Mouse (Mus musculus): Measurements from ENCODE around the gene Cby3. TPM values are rescaled to one million over a fixed set of nuclear protein-coding genes. Genes with fewer than 3 reads are reported as not detected.
"Not testable (repeated sequence)": the region's sequence is repeated elsewhere in the genome, so short reads cannot be mapped to it uniquely, and the experiment has no call there.

Gene Cby3
- total RNA-seq, 2 experiments from 2014 or later, result not detected

DNA sequence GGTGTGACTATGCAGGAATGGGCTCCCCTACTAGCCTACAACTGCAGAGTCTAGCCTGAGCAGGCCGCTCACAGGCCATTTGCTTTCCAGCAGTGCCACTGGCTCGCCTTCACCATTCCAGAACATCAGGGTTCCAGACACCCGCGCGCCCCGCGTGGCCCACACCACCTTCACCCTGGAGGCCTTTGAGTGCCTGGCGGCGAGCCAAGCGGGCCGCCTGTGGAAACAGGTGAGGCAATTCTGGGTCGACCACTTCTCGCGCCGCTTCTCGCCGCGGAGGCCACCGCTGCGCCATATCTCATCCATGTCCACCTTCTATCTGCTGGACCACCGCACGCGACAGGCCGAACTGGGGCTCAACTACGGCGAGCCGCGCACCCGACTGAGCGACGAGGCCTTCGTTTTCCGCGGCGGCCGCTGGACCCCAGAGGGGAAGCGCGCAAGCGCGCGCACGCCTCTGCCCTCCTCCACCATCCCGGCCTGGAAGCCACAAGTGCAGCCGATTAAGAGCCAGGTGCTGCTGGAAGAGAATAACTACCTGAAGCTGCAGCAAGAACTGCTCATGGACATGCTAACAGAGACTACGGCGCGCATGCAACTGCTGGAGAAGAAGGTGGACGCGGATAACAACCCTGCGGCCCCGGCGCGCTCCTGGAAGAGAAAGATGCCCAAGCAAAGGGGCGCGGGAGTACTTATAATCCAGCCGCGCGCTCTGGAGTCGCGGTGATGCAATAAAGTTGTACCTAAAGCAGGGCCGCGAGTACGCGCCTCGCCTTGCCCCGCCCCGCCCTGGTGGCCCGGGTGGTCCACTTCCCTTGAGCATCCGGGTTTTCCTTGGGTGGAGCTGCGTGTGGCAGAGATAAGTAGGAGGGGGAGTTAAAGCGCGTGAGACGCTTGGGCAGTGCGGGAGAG lies 4.9 kb downstream of the Cby3 start:
- intact Hi-C loops (cut with DNase I), result no loop called here
- DNase-seq (ENCODE audit: low spot score in 2 of 2), result peak; percentile 57 to 82

DNA sequence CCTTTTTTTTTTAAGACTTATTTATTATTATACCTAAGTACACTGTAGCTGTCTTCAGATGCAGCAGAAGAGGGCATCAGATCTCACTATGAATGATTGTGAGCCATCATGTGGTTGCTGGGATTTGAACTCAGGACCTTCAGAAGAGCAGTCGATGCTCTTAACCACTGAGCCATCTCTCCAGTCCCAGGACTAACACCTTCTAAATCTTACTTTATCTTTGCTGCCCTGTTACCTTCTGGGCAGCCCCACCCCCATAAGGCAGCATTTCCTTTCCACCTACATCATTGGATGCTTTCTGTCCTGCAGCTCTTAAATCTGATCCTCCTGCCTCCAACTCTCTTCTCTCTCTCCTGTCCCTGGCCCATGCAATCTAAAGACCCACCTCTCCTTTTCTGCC lies 7.0 kb downstream of the Cby3 start:
- not testable (repeated sequence) for DNase-seq (ENCODE audit: low spot score in 2 of 2)
- intact Hi-C loops (cut with DNase I), result loop anchor here (5.0 kb wide), 3 partner anchors 34 to 124 kb away; partner anchors contain the start of genes Canx and Ltc4s

DNA sequence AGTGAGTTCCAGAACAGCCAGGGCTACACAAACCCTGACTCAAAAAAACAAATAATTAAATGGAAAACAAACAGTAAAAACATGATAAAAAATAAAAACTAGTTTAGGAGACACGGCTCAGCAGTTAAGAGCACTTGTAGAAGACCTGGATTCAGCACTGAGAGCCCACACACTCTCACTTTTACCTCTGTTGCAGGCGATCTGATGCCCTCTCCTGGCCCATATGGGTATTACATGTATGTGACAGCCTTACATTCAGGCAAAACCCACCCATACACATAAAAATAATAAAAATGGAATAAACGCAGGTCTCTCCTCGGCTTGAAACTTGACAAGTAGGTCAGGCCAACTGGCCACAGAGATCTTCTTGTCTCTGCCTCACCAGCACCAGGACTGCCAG lies 10.3 kb downstream of the Cby3 start:
- DNase-seq (ENCODE audit: low spot score in 2 of 2), result peak; percentile 91 to 92
- intact Hi-C loops (cut with DNase I), result loop anchor here (5.0 kb wide), 3 partner anchors 37 to 127 kb away; partner anchors contain the start of genes Canx and Ltc4s

DNA sequence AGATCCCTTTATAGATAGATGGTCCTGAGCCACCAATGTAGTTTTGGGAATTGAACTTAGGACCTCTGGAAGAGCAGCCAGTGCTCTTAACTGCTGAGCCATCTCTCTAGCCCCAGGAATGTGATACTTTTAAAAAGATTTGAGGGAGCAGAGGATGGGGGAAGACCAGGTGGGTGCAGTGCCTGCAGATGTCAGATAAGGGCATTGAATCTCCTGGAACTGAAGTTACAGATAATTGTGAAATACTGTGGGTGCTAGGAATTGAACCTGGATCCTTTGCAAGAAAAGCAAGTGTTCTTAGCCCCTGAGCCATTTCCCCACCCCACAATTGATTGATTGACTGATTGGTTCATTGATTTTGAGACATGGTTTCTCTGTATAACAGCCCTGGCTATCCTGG lies 11.1 kb downstream of the Cby3 start:
- DNase-seq (ENCODE audit: low spot score in 2 of 2), result no peak
- intact Hi-C loops (cut with DNase I), result no loop called here

DNA sequence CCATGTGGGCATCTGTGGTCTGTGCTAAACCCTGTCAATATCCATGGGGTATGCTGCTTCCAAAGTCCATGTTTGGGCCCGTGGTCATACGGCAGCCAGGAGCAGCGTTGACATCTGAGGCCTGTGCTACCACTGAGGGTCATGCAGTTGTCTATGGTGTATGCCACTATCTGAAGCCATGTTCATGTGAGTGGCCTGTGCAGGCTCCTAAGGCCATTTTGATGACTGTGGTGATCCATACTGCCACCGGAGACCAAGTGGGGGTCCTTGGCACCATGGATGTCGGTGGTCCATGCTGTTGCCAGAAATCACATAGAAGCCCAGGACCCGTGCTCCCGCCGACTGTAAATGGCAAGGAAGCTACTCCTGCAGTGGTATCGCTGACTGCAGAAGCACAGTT lies 13.3 kb downstream of the Cby3 start:
- intact Hi-C loops (cut with DNase I), result no loop called here
- DNase-seq (ENCODE audit: low spot score in 2 of 2), result no peak

DNA sequence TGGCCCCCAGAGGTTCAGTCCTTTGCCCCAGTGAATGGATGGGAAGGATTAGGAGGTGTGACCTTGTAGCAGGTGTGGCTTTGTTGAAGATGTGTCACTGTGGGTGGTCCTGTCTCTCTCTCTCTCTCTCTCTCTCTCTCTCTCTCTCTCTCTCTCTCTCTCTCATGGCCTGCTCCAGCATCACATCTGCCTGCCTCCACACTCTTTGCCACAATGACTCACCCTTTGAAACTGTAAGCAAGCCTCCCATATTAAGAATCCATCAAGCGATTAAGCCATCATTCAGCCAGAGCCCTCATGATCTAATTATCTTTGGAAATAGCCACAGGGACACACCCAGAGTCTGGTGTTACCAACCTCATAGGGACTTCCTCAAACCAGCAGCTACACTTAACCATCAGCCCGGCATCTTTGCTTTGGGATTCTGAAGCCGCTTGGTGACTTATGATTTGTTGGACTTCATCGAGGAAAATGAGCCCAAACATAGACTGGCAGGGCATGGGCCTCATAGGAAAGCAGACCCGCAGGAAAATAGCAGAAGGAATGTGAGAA lies 15.2 kb downstream of the Cby3 start:
- intact Hi-C loops (cut with DNase I), result no loop called here
- no peak for DNase-seq (ENCODE audit: low spot score in 2 of 2)

DNA sequence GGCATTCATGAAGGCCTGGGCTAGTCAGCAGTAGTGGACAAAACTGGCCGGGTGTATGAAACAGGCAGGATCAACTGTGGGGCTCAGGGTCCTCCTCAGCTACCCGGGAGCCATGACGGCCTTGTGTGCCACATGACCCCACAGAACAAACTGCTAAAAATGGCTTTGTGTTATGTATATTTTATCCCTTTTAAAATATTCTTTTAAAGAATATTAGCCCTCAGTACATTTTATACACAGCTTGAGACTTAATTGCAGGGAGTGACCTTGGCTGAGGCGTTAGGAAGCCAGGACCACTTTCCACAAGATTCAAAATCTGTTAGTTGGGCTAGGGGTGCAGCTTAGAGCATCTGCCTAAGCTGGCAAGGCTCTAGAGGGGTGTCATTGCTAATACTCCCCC lies 16.7 kb downstream of the Cby3 start:
- intact Hi-C loops (cut with DNase I), result no loop called here
- no peak for DNase-seq (ENCODE audit: low spot score in 2 of 2)

DNA sequence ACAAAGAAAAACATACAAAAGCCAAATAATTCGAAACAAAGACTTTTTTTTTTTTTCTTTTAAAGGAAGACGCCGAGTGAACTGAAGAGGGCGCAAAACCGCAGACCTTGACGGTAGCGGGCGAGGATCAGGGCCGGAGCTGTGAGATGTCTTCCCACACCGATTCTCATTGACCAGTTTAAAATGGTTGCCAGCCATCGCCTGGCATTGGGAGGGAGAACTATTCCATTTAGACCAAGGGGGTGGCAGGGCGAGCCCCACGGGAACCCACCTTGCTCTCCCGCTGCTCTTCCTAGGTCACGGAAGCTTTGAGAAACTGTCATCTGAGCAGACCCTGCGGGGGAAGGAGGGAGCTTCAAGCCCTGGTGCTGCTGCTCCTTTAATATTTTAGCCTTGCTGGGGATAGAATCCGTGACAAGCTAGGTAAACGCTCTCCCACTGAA lies 17.2 kb downstream of the Cby3 start:
- intact Hi-C loops (cut with DNase I), result no loop called here
- peak; percentile 46 to 58 for DNase-seq (ENCODE audit: low spot score in 2 of 2)

DNA sequence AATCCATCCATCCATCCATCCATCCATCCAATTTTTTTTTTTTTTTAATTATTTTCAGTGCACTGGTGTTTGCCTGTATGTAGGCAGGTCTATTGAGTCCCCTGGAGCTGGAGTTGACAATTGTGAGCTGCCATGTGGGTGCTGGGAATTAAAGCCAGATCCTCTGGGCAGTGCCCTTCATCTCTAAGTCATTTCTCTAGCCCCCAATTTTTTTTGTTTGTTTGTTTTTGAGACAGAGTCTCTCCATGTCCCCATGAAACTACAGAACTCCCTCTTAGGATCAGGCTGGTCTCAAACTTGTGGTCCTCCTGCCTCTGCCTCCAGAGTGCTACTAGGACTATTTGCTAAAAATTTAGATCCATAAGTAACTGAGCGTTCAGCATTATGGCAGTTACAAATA lies 17.6 kb downstream of the Cby3 start:
- DNase-seq (ENCODE audit: low spot score in 2 of 2), result no peak
- intact Hi-C loops (cut with DNase I), result no loop called here

DNA sequence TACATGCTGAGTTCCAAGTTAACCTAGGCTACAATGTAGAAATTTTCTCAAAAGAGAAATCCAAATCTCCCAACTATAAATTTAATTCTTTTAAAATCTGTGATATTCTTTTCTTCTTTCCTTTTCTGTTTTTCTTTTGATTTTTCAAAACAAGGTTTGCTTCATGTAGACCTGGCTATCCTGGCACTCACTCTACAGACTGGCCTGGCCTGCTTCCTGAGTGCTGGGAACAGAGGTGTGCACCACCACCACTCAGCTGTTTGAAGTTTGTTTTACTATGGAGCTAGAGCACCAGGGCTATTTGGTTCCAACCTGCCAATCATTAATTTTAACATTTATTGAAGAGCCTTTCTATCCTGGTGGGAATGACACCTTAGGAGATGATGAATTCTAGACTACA lies 18.8 kb downstream of the Cby3 start:
- intact Hi-C loops (cut with DNase I), result no loop called here
- DNase-seq (ENCODE audit: low spot score in 2 of 2), result no peak

DNA sequence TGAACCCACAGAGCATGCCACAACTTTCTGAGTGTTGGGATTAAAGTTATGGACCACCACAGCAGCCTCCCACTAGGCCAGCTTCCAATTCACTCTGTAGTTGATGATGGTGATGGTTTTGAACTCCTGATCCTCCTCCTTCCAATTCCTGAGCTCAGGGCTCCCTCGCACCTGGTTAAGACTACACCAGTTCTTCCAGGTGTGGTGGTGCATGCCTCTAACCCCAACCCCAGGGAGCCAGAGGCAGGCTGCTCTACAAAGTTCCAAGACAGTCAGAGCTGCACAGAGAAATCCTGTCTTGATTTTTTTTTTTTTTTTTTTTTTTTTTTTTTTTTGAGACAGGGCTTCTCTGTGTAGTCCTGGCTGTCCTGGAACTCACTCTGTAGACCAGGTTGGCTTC lies 19.4 kb downstream of the Cby3 start:
- DNase-seq (ENCODE audit: low spot score in 2 of 2), result no peak
- intact Hi-C loops (cut with DNase I), result no loop called here

DNA sequence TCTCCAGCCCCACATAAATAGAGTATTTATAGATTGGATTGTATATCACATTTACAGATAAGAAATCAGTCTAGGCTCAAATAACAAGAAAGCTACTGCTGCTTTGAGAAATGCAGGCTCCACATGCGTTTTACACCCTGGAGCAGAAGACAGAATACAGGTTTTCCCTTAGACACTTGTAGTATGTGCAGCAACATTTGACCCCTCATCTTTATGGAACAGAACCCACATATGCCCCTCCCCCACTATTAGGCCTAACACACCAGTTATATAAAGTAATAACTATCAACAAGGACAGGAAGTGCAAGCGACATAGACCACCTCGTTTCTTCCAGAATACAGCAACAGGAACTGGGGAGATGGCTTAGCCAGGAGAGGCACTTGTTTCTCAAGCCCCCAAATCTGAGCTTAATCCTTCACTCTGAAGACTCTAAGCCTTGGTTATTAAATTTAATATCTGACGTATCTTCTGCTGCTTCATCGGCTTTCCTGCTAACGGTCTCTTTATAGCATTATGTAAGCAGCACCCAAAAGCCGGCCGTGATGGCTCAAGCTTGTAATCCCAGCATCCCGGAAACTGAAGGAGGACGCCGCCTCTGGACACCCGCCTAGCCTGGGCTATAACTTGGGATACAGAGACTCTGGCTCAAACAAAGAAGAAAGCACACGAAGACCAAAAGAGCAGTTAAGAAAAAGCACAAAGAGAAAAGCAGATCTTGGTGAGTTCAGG lies 20.2 kb downstream of the Cby3 start:
- DNase-seq (ENCODE audit: low spot score in 2 of 2), result no peak
- intact Hi-C loops (cut with DNase I), result no loop called here

DNA sequence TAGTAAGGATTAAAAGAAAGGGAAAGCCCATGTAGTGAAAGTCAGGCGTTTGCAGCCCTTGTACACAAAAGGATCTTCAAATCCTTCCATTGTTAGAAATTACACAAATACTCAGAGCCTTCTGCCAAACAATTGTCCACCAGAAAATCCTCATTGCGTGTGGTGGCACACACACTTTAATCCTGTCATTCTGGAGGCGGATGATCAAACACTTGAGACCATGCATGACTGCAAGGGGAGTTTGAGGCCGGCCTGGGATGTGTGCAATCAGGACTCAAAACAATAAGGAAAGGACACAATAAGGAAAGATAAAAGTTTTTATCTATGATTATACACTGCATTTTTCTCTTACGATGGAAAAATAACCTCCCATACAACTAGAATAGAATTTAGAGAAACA lies 21.2 kb downstream of the Cby3 start:
- no peak for DNase-seq (ENCODE audit: low spot score in 2 of 2)
- intact Hi-C loops (cut with DNase I), result no loop called here

DNA sequence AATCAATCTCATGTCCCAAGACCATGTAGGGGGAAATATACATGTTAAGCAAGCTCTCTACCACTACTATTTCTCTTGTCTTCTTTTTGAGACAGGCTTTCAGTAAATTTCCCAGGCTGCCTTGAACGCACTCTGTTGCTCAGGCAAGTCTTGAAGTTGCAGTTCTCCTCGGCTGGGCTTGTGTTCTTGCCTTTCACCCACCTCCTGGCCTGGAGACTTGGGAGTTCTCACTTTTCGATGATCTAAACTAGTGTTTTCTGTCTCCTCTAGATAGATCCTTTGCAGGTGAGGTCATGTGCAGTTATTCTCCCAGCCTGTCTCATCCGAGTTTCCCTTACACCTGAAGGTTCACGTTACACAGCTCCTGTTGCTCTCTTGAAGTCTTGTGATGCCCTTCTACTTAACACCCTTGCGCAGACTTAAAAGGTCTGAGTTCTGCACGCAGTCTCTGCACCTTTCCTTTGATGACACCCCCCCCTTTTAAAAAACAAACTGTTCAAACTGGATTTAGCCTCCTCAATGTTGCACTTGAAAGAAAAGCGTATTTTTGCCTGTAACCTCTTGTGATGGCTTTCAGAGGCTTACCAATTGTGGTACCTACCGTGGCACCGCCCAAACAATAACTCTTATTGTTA lies 22.0 kb downstream of the Cby3 start:
- DNase-seq (ENCODE audit: low spot score in 2 of 2), result no peak
- intact Hi-C loops (cut with DNase I), result no loop called here

DNA sequence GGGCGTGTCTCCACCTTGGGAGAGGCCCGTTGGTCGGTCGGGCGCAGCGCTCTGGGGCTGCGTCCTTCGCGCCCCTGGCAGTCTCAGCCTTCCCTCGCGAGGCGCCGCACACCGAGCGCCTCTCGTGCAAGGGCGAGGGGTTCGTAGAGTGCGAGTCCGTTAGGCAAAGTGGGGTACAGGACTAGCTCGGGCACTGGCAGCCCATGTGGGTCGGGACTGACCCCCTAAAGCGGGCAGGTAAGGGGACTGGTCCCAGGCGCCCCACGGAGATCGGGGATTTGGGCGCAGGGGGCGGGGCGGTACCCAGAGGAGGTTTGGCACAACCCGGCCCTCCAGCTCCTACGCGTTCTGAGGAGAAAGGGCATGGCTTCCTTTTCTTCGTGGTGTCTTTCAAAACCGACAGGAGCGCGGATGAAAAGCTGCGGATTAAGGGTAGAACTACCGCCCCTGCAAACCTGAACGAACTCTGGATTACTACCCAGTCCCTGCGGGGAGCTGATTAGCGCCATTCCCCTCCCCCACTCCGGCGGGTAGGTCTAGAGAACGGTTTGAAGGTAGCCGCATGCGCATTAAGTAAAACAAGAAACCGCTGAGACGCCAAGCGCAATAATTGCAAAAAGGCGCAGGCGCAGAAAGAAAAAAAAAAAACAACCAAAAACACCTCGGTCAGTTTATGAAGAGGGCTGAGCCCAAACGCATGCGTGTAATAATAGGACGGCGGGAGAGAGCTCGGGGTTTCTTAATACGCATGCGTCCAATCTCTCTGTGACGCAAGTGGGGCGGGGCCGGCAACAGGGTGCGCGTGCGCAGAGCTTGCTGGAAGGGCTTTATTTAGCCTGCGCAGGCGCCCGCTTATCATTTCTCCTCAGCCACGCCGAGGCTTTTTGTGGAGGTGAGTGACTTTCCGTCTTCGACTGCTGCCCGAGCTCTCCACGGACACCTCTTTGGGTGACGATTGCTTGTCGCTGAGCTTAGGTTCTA lies 22.9 kb downstream of the Cby3 start, which contains the start of gene Hnrnph1:
Gene Hnrnph1, plus strand, starts transcription at position 80 of the 981 bp plus-strand sequence.
- peak; percentile 99 for DNase-seq (ENCODE audit: low spot score in 2 of 2)
- intact Hi-C loops (cut with DNase I), result no loop called here

DNA sequence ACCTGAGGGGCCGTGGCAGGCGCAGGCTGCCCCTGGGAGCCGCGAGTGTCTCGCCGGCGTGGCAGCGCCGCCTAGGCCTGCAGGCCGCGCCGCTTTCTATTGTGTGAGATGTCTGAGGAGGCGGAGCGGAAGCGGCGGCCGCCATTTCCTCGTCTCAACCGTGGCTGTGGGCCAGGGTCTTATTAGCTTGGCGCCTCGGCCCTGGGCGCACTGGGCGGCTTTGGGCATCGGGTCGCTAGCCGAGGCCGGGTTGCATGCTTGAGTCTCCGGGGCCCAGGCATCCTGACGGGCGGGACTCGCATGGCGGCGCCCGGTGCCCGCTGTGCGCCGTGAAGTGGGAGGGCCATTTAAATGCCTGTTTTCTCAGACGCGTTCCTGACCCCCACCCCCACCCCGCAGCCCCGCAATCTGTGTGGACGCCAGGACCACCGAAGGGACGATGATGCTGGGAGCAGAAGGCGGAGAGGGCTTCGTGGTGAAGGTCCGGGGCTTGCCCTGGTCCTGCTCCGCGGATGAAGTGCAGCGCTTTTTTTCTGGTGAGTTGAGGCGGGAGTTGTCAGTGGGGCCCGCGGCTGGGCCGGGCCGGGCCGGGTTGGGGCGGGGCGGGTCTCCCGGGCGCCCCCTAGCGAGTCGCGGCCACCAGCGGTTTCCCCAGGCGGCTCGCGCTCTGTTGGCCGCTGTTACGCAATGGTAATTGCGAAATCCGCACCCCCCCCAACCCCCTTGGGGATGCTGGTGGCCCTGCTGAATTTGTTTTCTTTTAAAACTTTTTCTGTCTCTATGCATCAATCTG lies 23.8 kb downstream of the Cby3 start:
- intact Hi-C loops (cut with DNase I), result no loop called here
- DNase-seq (ENCODE audit: low spot score in 2 of 2), result peak; percentile 72 to 84

DNA sequence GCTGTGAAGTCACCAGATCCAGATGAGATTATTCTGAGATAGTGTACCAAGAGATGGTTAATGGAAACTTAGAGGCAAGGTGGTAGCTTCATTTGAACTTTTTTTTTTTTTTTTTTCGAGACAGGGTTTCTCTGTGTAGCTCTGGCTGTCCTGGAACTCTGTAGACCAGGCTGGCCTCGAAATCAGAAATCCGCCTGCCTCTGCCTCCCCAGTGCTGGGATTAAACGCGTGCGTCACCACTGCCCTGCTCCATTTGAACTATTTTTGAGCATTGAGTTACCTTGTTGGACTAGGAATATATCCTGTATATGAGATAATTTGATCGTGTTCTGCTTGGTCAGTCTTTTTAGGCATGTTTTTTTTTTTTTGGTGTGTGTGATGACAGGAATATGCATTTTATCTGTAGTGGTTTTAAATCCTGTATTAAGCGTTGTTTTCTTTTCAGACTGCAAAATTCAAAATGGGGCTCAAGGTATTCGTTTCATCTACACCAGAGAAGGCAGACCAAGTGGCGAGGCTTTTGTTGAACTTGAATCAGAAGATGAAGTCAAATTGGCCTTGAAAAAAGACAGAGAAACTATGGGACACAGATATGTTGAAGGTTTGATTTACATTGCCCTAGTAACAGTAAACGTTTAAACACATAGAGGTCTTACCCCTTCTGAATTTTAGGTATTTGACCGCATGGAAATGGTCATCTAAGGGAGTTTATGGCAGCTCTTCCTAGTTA lies 24.9 kb downstream of the Cby3 start:
- DNase-seq (ENCODE audit: low spot score in 2 of 2), result no peak
- intact Hi-C loops (cut with DNase I), result no loop called here

Measured in left cerebral cortex, postnatal 14 days (tissue).